Mouse (Mus musculus): ENCODE measurements around the gene Letm1.

The Letm1 gene

GRCm38 (mm10) chr5:33782345-33782998, at the start of gene Letm1:
TSS of gene Letm1 (minus strand) at chr5:33782817.
- Histone ChIP-seq H3K4me3 (replicated peaks; ENCODE audit: low read length) (peak within 1 kb of the TSS; percentile 96), H3K9me3 (ENCODE audit: low read length) (no peaks in the 10 kb centered on the region), H3K36me3 (ENCODE audit: insufficient read depth, low read length) (peaks cover 13% of the 10 kb centered on the region), H3K27me3 (ENCODE audit: insufficient read depth, low read length) (peaks cover 9% of the 10 kb centered on the region), H3K4me1 (replicated peaks; ENCODE audit: low read depth, low read length) (peaks cover 17% of the 10 kb centered on the region)
- TF ChIP-seq CTCF (conservative IDR thresholded peaks at IDR 0.05; ENCODE audit: low read length) (no peak), POU5F1 (IDR thresholded peaks at IDR 0.05; ENCODE audit: borderline replicate concordance, low read length) (no peak), NANOG (IDR thresholded peaks at IDR 0.05; ENCODE audit: borderline replicate concordance, low read length) (no peak)

DNA sequence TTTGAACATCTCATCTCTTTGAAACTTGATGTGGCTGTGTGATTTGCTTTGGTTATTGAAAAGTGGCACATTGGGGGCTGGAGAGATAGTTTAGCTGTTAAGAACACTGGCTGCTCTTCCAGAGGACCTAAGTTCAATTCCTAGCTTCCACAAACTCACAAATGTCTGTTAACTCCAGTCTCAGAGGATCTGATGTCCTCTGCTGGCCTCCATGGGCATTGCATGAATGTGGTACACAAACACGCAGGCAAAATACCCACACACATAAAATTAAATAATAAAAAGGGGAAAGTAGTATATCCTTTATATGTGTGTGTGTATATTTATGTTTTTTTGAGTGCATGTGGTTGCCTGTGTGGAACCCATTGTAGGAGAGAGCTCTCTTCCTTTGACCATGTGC, 48.2 kb upstream of the Letm1 start:
- no peak for TF ChIP-seq NANOG (IDR thresholded peaks at IDR 0.05; ENCODE audit: borderline replicate concordance, low read length)
- TF ChIP-seq POU5F1 (IDR thresholded peaks at IDR 0.05; ENCODE audit: borderline replicate concordance, low read length), result no peak
- peak; percentile 65 for TF ChIP-seq CTCF (conservative IDR thresholded peaks at IDR 0.05; ENCODE audit: low read length)
- Histone ChIP-seq H3K4me1 (replicated peaks; ENCODE audit: low read depth, low read length) (peaks cover 9% of the 10 kb centered on the region), H3K4me3 (replicated peaks; ENCODE audit: low read length) (no peak overlapping the region), H3K27me3 (ENCODE audit: insufficient read depth, low read length) (peaks cover 10% of the 10 kb centered on the region; the same call in 1 of the 2 replicates), H3K36me3 (ENCODE audit: insufficient read depth, low read length) (no peaks in the 10 kb centered on the region), H3K9me3 (ENCODE audit: low read length) (no peaks in the 10 kb centered on the region)

DNA sequence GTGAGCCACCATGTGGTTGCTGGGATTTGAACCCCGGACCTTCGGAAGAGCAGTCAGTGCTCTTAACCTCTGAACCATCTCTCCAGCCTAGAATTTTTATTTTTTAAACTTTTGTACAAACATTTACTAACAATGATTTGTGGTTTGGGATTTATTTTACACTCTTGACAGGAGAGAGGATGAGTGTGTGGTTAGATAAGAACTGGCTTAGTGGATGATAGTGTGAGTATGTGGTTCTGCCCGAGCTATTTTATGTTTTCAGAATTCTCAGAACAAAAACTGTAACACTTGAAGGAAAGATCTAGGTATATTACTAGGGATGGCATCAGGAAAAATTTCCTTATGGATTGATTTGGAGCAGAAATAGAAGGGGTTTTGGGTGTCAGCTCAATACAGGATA, 47.3 kb upstream of the Letm1 start:
- TF ChIP-seq POU5F1 (IDR thresholded peaks at IDR 0.05; ENCODE audit: borderline replicate concordance, low read length) (no peak), CTCF (conservative IDR thresholded peaks at IDR 0.05; ENCODE audit: low read length) (no peak), NANOG (IDR thresholded peaks at IDR 0.05; ENCODE audit: borderline replicate concordance, low read length) (no peak)
- H3K9me3 ChIP-seq (ENCODE audit: low read length), result no peaks in the 10 kb centered on the region
- H3K4me3 ChIP-seq (replicated peaks; ENCODE audit: low read length), result no peak overlapping the region
- no peaks in the 10 kb centered on the region for H3K36me3 ChIP-seq (ENCODE audit: insufficient read depth, low read length)
- H3K27me3 ChIP-seq (ENCODE audit: insufficient read depth, low read length), result peaks cover 12% of the 10 kb centered on the region
- peaks cover 17% of the 10 kb centered on the region for H3K4me1 ChIP-seq (replicated peaks; ENCODE audit: low read depth, low read length)

DNA sequence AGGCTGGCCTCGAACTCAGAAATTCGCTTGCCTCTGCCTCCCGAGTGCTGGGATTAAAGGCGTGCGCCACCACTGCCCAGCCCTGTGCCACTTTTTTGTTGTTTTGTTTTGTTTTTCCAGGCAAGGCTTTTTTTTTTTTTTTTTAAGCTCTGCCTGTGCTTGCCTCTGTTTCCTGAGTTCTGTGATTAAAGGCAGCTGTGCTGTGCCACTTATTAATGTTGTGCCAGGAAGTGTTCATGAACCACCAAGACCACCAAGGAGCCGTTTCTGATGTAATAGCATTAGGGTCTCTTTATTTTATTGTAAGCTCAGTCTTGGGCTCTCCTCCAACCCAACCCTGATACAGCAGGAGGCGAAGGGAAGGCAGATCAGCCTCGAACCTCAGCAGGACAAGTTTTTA, 45.5 kb upstream of the Letm1 start:
- Histone ChIP-seq H3K27me3 (ENCODE audit: insufficient read depth, low read length) (peaks cover 20% of the 10 kb centered on the region), H3K36me3 (ENCODE audit: insufficient read depth, low read length) (no peaks in the 10 kb centered on the region), H3K4me3 (replicated peaks; ENCODE audit: low read length) (no peak overlapping the region), H3K4me1 (replicated peaks; ENCODE audit: low read depth, low read length) (peaks cover 18% of the 10 kb centered on the region), H3K9me3 (ENCODE audit: low read length) (no peaks in the 10 kb centered on the region)
- TF ChIP-seq POU5F1 (IDR thresholded peaks at IDR 0.05; ENCODE audit: borderline replicate concordance, low read length), result no peak
- TF ChIP-seq NANOG (IDR thresholded peaks at IDR 0.05; ENCODE audit: borderline replicate concordance, low read length), result no peak
- TF ChIP-seq CTCF (conservative IDR thresholded peaks at IDR 0.05; ENCODE audit: low read length), result no peak

DNA sequence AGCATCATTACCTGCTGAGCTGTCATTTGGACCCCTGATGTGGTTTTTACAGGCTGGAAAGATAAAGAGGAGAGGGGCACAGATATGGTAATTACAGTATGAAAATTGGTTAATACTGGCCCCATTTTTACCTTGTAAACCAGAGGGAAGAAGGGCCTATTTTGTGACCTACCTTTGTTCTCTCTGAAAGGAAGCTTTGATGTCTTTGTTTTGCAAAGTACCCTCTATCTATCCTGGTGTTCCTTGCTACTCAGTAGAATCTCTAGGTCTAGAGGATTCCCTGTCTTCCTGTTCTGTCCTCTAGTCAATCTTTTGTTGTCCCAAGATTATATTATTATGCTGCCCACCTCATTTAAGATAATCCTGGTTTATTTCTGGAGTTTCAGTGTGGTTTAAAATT, 43.4 kb upstream of the Letm1 start:
- Histone ChIP-seq H3K9me3 (ENCODE audit: low read length) (no peaks in the 10 kb centered on the region), H3K27me3 (ENCODE audit: insufficient read depth, low read length) (peaks cover 32% of the 10 kb centered on the region), H3K4me3 (replicated peaks; ENCODE audit: low read length) (no peak overlapping the region), H3K36me3 (ENCODE audit: insufficient read depth, low read length) (no peaks in the 10 kb centered on the region), H3K4me1 (replicated peaks; ENCODE audit: low read depth, low read length) (peaks cover 20% of the 10 kb centered on the region)
- peak; percentile 68 for TF ChIP-seq NANOG (IDR thresholded peaks at IDR 0.05; ENCODE audit: borderline replicate concordance, low read length)
- peak; percentile 15; the same call in 1 of the 2 replicates for TF ChIP-seq POU5F1 (IDR thresholded peaks at IDR 0.05; ENCODE audit: borderline replicate concordance, low read length)
- TF ChIP-seq CTCF (conservative IDR thresholded peaks at IDR 0.05; ENCODE audit: low read length), result no peak

DNA sequence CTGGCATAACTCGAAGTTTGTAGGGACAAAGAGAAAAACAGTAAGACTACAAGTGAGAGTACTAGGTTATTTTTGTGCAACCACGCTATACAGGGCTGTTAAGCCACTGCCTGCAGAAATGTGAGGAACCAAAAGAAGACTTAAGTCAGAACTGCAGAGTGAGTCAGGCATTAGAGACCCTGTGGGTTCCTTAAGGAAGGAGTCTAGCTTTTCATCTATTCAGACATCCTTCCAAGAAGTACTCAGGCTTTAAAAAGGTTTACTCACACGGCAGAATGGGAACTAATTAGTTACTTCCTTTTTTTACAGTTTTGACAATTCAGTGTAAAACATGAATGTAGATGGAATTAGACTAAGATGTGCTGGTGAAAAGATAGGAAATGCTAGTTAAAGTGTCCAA, 39.8 kb upstream of the Letm1 start:
- Histone ChIP-seq H3K4me3 (replicated peaks; ENCODE audit: low read length) (no peak overlapping the region), H3K9me3 (ENCODE audit: low read length) (no peaks in the 10 kb centered on the region), H3K4me1 (replicated peaks; ENCODE audit: low read depth, low read length) (peaks cover 41% of the 10 kb centered on the region), H3K36me3 (ENCODE audit: insufficient read depth, low read length) (no peaks in the 10 kb centered on the region), H3K27me3 (ENCODE audit: insufficient read depth, low read length) (peaks cover 60% of the 10 kb centered on the region)
- no peak for TF ChIP-seq POU5F1 (IDR thresholded peaks at IDR 0.05; ENCODE audit: borderline replicate concordance, low read length)
- TF ChIP-seq NANOG (IDR thresholded peaks at IDR 0.05; ENCODE audit: borderline replicate concordance, low read length), result no peak
- no peak for TF ChIP-seq CTCF (conservative IDR thresholded peaks at IDR 0.05; ENCODE audit: low read length)

DNA sequence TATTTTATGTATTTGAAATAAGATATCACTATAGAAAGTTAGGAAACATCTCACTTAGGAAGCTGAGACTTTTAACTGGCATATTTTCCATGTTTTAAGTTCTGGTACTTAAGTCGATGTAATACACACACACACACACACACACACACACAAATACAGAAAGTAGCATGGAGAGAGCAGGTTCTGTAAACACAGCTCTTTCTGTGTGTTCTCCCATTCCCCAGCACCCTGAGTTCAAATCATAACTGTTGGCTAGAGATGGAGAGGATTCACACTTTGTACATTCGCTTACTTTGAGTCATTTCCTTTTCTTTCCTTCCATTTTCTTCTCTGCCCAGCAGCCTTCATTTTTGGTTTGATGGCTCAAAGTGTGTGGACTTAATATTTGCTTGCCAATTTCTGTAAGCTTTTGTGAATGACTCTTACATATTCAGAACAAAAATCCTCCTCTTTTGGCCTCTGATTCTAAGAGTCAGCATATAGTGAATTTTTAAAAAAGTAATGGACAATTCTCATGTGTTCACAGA, 39.3 kb upstream of the Letm1 start:
- TF ChIP-seq NANOG (IDR thresholded peaks at IDR 0.05; ENCODE audit: borderline replicate concordance, low read length), result no peak
- Histone ChIP-seq H3K36me3 (ENCODE audit: insufficient read depth, low read length) (no peaks in the 10 kb centered on the region), H3K4me1 (replicated peaks; ENCODE audit: low read depth, low read length) (peaks cover 41% of the 10 kb centered on the region), H3K4me3 (replicated peaks; ENCODE audit: low read length) (no peak overlapping the region), H3K27me3 (ENCODE audit: insufficient read depth, low read length) (peaks cover 65% of the 10 kb centered on the region), H3K9me3 (ENCODE audit: low read length) (no peaks in the 10 kb centered on the region)

GRCm38 (mm10) chr5:33820733-33821621, 38.4 kb upstream of the Letm1 start:
- Histone ChIP-seq H3K9me3 (ENCODE audit: low read length) (no peaks in the 10 kb centered on the region), H3K36me3 (ENCODE audit: insufficient read depth, low read length) (no peaks in the 10 kb centered on the region)
- TF ChIP-seq POU5F1 (IDR thresholded peaks at IDR 0.05; ENCODE audit: borderline replicate concordance, low read length), result no peak
- TF ChIP-seq NANOG (IDR thresholded peaks at IDR 0.05; ENCODE audit: borderline replicate concordance, low read length), result no peak
- TF ChIP-seq CTCF (conservative IDR thresholded peaks at IDR 0.05; ENCODE audit: low read length), result no peak

More at GRCm38 (mm10) chr5:33820733-33821621, 38.4 kb upstream of the Letm1 start:
- peaks cover 44% of the 10 kb centered on the region for H3K4me1 ChIP-seq (replicated peaks; ENCODE audit: low read depth, low read length)
- peaks cover 73% of the 10 kb centered on the region for H3K27me3 ChIP-seq (ENCODE audit: insufficient read depth, low read length)
- H3K4me3 ChIP-seq (replicated peaks; ENCODE audit: low read length), result peak overlapping the region; percentile 91

Data from E14TG2a.4 (cell line).